Mouse (Mus musculus): ENCODE measurements at regions not wholly inside any gene's neighbourhood (a gene's known extent, or its start where the extent isn't known, plus 50 kb on each side); places are given as distances from the start of the nearest gene placed in this dataset.

DNA sequence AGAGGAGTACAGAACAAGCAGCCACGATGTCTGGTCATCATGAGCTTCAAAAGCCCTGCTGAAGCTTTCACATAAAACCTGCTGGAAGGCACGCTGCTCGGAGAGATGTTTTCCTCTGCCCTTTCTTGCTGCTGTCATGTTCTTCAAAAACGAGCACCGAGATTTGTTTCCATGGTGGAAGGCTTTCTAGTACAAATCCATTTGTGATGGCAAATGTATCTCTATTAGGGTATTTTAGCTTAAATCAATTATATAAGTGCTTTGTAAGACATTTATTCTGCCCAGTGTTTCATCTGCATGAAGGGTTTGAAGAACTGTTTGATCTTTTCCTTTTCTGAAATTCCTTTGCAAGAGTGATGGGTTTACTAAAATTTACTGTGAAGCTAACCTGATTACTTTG lies 253.1 kb downstream of the Fam173b start:
- DNase-seq (ENCODE audit: low read depth), result no peak

DNA sequence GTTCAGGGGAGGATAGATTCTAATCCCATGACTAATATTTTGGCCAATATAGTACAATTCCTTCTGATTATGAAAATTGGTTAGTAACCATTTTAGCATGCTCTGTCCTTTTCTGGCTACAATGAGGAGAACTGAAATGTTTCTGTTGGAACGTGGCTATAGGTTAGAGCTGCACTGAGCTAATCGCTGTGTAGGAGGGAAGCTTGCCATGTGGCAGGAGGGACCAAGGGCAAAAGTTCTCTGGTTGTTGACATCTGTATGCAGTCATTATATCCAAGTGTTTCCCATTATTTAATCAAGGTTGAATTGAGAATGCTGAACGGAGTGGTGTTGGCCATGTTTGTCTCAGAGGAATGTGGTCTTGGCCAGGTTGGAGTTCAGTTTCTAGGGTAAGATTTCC lies 253.5 kb downstream of the Fam173b start:
- no peak for DNase-seq (ENCODE audit: low read depth)

DNA sequence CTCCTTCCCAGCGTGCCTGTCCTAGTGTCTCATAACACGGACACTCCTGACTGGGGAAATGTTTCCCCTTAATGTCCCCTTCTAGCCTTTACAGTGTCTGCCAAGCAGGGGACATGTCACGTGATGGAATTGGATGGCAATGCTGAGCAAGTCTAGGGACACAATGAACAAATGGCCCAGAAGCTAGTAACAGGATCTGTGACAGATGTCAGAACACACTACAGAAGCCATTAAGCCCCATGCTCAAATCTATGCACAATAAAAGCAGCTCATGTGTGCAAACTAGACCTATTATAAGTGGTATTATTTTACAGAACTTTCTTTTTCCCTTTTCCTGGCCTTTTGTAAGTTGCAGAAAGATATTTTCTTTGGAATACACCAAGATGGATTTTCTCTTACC lies 267.4 kb downstream of the Fam173b start:
- DNase-seq (ENCODE audit: low read depth), result no peak

DNA sequence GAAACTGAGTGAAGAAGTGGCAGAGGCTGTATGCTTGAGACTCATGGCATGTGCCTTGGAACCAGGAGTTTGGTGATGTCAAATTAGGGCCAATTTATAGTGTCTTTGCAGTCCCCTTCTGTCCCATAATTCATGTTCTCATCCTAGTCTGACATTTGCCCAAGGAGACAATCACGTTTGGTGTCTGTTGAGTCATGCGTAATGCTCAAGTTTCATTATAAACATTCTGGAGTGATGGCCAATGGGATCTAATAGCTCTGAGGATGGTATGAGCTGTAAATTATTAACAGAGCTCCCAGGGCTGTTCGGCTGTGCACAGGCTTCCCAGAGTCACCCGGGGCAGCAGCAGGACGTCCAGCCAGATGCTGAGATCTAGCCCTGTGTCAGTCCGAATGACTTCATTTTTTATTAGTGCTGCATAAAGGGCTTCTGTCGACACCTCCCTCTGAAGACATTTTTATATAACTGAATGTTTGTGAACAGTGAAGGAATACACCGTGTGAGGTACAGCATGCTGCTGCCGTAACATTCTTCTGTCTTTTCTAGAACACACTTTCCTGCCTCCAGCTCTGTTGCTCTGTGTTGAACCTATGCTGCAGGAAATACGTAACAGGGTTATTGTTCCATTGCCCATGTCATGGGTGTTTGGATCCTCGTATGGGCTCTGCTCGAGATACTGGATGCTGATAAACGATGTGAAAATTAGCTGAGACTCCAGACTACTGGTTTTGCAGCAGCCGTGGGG lies 268.2 kb downstream of the Fam173b start:
- DNase-seq (ENCODE audit: low read depth), result no peak

DNA sequence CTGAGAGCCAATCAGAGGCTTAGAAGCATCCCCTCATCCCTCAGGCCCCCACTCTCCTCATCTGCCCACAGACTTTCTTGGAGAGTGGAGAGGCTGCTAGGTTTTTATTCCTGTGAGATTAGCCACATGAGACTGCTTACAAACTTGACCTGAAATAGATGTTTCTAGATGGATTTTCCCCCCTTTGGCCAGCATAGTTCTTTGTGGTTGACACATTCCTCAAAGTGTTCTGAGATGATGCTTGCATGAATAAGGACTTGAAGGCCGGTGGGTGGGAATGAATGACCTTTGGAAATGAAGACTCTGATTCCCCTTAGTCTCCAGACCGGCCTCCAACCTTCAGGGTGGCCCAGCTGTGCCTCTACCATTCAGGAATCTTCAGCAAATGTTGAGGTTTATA lies 273.8 kb downstream of the Fam173b start:
- no peak for DNase-seq (ENCODE audit: low read depth)

DNA sequence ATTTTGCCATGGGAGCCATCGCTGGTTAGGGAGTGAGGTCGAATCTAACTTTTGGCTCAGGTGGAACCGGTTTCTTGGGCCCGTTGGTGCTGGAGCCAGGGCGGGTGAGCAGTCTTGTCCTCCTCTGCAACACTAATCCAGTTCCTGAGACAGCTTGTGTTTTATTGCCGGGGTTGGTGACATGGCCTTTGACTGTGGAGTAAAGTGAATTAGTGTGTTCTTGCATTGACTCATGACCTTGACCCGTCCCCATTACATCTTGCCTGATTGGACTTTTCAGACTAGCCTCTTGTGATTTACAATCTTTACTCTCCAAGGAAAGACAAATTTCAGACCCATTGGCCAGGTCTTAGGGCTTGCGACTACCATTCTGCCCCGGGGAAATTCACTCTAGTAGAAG lies 278.8 kb downstream of the Fam173b start:
- DNase-seq (ENCODE audit: low read depth), result no peak

DNA sequence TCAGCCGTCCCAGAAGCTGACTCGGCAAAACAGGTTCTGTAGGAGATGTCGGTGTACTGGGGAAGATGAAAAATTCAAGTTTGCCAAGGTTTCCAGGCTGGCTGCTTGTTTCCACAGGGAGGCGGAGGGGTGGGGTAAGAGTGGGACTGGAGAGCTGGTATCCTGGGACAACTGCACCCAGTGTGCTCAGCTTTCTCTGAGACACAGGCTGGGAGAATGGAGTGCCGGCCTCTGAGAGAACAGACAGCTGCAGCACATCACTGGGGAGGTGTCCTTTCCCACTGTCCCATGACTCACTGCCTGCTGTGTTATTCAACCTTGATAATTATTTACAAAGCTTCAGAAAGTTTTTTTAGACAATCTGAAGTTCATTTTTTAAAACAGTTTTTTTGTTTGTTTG lies 280.7 kb downstream of the Fam173b start:
- DNase-seq (ENCODE audit: low read depth), result no peak

DNA sequence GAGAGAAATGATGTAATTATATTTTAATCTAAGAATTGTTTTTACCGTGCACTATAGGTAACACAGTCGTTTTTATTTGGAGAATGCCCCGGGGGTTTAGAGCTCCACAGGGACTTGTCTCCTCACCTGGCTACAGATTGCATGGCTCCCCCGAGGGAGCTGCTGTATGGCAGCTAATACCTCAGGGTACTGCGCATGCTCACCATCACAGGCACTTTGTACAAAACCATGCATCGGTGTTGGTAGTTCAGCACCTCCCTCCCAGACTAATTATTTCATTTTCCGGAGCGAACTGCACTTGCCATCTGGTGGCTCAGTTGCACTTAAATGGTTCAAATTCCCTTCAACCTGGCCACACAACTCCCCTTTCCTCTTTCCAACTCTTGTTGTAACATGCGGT lies 281.9 kb downstream of the Fam173b start:
- DNase-seq (ENCODE audit: low read depth), result no peak

DNA sequence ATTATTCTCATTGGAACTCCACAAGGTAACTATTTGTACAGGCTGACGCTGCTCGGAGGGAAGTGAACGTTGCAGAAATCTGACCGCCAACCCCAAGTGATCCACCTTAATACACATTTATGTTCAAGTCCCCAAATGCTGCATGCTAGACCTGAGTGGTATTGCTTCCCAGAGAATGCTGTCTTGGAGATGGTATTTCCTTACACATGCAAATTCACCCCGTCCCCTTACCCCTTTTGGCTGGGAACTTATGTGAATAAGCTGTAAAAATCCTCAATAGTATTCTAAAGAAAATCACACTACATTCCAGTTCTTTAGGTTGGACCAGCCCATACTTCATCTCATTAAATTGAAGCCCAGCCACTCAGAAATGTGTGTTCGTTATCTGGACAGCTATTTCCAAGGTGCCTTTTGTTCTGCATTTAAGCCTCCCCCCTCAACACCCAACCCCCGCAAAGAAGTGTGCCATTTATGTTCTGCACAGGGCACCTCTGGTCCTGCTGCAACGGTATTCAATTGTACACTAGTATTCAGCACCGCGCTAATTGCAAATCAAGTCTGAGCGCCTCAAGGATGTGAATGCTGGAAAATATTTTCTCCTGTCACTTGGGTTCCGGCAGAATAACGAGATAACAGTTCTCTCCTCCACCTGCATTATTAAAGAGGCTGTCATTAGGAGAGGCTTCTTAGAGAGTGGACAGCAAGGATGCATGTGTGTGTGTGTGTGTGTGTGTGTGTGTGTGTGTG lies 278.0 kb upstream of the Tas2r119 start:
- no peak for DNase-seq (ENCODE audit: low read depth)

DNA sequence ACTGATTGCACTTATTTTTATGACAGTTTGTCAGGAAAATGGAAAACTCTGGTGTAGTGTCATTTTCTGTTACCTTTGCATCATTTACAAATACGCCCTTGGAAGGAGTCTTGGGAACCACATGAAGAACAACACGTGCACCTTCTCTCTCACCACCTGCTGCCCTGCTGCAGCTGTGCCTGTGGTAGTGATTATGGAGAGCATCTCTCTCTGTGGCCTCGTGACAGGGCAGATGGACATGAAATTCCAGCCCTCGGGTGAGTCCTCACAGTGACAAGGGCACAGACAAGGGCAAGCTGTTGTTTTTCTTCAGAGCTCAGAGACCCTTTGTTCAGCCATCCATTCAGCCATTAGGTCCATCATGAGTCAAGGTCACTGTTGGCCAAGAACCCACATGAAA lies 276.8 kb upstream of the Tas2r119 start:
- no peak for DNase-seq (ENCODE audit: low read depth)

DNA sequence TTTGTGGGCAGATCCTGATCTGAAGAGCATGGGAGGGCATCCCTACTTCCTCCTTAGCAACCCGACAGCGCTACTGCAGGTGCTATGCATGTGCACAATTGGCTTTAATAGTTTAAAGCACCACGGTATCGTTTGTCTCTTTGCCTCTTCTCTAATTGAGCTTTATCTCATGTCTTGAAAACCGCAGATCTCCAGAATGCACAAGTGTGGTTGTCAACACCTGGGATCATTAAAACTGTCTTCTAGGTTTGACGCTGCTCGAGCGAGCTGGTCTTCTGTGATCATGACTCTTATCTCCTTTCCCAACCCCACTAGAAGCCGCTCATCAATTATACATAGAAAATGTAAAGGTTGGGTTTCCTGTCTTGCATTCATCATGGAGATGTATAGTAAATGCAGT lies 268.7 kb upstream of the Tas2r119 start:
- DNase-seq (ENCODE audit: low read depth), result no peak

DNA sequence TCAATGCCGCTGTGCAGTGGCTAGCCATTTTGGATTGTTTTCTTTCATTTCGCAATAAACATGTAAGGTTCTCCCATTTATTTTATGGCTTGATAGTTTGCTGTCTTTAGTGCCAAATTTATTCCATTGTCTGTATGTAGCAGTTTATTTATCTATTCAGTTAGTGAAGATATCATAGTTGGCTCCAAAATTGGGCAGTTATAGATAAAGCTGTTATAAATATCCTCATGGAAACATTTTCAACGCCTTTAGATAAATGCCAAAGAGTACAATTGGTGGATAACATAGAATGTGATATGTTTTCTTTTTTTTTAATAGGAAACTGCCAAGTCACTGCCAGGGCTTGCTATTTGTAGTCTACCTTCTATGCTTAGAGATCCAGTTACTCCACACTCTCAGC lies 265.1 kb upstream of the Tas2r119 start:
- DNase-seq (ENCODE audit: low read depth), result no peak

DNA sequence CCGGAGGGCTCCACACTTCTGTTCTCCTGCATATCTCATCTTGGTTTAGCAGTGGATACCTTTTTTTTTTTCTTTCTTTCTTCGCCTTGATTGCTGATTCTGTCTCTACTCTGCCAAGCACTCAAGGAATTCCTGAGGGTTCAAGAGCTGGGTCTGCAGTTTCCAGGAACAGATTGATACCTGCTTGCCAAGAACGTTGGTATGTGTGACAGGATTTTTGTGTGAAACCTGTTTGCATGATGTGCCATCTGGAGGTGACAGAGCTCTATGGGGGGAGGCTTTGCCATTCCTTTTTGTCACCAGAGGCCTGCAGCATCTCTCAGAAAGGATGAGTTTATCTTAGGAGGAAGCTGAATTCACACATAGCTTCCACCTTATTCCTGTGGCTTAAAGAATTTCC lies 255.6 kb upstream of the Tas2r119 start:
- no peak for DNase-seq (ENCODE audit: low read depth)

DNA sequence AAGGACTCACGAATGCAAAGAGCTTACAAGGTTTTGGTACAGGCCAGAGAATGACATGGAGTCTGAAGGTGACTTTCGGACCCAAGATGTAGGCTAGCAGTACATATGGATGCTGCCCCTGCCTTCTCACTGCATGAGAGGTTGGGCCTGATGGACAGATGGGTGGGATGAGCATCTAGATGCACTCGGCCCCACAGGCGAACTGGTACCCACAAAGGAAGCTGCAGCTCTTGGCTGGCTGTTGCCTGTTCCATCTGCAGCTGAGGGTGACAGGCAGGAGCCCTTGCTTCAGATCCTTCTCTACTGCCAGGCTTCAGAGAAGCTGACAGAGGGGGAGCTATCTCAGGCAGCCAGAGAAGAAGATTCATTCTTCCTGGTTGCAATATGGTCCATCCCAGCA lies 216.8 kb upstream of the Tas2r119 start:
- no peak for DNase-seq (ENCODE audit: low read depth)

DNA sequence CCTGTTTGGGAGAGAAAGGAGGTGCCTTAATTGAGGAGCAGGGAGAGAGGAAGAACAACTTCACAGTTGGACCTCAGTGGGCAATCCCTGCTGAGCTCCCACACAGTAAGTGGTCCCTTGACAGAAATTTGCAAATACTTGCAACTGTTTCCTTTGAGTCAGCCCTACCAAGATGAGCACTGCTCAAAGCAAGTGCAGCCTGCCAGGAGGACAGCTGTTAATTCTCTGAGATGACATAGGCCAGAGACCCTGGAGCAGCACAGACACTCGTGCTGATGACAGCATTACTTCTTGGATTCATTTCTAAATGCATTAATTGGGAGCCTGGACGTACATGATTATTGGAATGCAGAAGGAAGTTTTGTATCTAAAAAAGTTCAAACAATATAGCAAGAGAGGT lies 215.1 kb upstream of the Tas2r119 start:
- DNase-seq (ENCODE audit: low read depth), result no peak

DNA sequence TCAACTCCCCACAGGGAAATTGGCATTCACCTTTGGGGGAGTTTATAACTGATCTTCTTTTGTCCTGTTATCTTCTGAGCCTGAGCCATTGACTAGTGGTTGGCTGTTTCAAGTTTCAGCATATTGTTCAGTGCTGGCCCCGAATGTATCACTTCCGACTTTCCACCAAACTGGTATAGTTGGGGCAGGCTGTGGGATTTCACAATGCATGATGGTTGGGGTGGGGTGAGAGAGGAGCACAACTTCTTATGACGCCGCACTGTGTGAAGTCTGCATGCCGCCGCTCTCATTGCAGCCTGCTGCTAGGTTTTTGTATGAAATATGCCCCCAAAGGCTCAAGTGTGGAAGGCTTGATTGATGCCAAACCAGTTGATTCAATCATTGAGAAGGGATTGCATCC lies 212.2 kb upstream of the Tas2r119 start:
- no peak for DNase-seq (ENCODE audit: low read depth)

DNA sequence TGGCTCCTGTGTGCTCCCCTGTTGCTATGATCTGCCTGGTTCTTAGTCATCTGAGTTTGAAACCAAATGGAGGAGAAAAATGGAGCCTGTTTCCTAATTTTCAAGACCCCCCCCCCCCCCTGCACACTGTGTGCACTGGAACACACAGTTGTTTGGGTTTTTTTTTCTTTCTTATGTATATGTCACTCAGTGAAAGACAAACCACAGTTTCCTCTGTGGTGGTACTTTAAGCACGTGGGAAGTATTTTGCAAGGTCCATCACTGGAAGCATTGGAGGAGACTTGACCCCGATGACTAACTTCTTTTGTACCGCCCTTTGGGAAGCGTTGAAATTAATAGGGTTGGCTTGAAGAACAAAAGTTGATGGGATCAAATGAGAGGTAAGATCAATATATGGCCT lies 211.5 kb upstream of the Tas2r119 start:
- DNase-seq (ENCODE audit: low read depth), result no peak

DNA sequence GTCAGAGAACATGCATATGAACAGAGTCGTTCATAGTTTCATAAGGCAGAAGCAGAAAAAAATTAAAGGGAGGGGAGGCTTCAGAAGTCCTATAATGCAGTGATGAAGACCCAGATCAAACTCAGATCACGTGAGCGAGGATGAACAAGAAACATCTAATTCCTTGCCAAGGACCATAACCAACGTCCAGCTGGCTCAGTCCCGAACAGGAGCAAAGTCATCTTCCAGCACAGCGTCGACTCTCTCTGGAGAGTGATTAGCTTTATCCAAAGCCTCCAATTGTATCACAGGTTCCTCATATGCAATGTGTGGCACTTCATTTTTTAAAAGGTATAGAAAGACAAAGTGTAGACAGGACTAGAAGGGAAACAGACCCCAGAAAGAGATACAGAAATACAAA lies 204.2 kb upstream of the Tas2r119 start:
- DNase-seq (ENCODE audit: low read depth), result no peak

DNA sequence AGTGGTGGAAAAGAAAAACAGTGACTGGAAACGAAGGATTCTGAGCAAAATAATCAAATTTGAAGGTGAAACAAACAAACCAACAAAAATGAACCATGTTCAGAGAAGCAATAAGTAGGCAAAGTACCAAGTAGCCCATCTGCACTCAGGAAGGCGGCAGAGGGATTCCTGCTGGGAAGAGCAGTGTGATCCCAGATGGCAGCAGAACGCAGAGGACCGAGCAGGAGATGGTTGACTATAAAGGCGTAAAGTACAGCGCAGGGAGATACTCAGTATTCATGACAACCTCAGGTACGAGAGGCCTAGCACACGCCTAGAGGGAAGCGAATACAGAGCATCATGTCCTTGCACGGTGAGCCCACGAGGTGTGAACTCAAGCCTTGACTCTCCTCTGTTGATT lies 203.2 kb upstream of the Tas2r119 start:
- DNase-seq (ENCODE audit: low read depth), result no peak

DNA sequence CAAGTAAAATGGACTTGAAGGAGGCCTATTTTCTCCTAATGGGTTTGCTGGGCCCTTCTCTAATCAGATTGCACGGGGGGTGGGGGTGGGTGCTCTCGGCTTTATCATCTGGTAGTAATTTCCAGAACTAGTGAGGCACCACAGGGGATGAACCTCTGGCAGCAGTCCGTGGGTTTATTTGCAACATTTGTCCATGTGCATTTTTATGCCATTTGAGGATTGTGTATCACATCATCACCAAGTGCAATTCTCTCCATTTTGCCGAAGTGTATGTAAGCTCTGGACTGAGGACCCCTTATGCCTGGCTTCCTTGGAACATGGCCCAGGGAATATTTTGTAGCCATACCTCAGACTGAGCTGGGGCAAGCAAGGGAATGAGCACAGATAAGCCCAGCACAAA lies 200.6 kb upstream of the Tas2r119 start:
- no peak for DNase-seq (ENCODE audit: low read depth)

DNA sequence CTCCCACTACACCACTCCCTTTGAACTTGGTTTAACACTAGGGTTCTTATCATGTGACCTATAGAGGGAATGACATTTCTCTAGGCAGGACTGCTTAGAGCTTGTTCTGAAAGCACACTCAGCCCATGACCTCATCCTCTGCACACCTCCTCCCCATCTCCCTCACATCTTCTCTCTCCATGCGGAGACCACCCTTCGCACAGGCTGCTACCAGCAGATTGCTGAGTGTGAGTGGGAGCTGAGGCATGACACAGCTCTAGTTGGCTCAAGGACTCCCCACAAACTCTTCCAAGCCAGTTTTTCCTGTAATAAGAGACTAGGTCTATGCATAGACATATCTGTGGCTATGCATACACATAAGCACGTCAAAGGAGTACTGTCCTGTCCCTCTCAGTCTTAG lies 199.5 kb upstream of the Tas2r119 start:
- no peak for DNase-seq (ENCODE audit: low read depth)

DNA sequence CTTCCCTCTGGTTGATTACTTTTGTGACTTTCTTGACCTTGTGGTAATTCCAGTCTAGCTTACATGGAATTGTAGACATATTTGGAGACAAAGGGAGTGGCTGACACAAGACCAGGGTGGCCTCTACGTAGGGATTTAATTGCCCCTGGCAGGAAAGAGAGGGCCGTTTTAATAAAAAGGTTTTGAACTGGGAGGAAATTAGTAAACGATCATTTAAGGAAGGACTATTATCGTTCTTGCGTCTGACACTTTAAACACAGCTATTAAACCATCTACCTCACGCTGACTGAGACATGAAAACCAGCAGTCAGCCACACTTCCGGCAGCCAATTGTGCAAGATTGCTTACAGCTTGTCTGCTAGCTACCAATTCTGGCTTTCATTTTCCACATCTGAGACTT lies 197.1 kb upstream of the Tas2r119 start:
- DNase-seq (ENCODE audit: low read depth), result peak; percentile 17

DNA sequence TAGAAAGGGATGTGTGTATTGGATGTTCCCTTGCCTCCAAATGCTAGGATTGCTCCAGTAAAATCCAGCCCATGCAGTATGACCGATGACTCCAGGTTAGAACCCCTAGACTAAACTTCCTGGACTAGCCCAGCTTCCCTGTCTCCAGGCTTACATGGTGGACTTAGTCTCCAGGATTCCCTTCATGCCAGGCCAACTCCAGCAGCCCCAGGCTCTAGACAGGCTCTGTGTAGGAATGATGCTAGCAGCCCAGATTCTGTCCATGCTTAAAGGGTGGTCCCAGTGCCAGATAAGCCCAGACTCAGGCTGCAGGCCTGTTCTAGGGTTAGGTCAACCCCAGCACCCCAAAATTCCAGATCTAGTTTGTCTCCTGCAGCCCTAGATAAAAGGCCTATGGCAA lies 196.3 kb upstream of the Tas2r119 start:
- no peak for DNase-seq (ENCODE audit: low read depth)

DNA sequence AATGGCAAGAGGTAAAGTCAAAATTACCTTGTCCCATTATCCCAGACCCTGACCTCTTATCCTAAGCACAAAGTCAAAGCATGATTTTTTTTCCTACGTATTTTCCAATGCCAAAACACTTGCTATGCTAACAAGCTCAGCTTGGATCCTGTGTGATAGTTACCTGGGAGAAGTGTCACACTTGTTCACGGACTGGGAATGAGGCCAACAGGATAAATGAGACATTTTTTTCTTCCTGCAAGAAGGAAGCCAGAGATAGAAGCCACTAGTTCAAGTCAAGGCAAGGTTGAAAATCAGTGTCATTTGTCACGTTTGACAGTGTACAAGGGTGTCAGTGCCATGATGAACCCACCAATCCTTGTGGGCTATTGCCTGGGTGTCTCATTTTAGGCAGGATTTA lies 189.8 kb upstream of the Tas2r119 start:
- DNase-seq (ENCODE audit: low read depth), result no peak

Measured in fibroblast of lung, adult 2 months (primary cell).